Mouse (Mus musculus) bone marrow, adult 2 months (tissue): ENCODE data around the gene Col4a1. TPM values are rescaled to one million over a fixed set of nuclear protein-coding genes. Genes with fewer than 3 reads are reported as not detected.
A peak's percentile ranks its signal among the peaks of the same experiment; 100 is the strongest.

Source experiments
- H3K27ac ChIP-seq: fragments of 200-500 bp; 2 replicates; pipeline ENCODE4 v1.5.1; 2012; ENCODE audit warnings: low read depth, mild to moderate bottlenecking, control low read depth, inconsistent platforms, low read length; ENCODE audit not compliant: control insufficient read depth, poor library complexity, insufficient read depth
- H3K4me1 ChIP-seq: fragments of 200-500 bp; 2 replicates; pipeline ENCODE4 v1.6.1; 2011; ENCODE audit warnings: low read length; ENCODE audit not compliant: control insufficient read depth, insufficient read depth
- H3K4me3 ChIP-seq: fragments of 200-500 bp; replicated peaks from 2 replicates; pipeline ENCODE3; 2011; ENCODE audit warnings: mild to moderate bottlenecking, low read depth, low read length, control low read depth; ENCODE audit not compliant: control insufficient read depth
- CTCF ChIP-seq: fragments of 200-500 bp; IDR thresholded peaks from 2 replicates; pipeline ENCODE4 v1.5.1; 2011; ENCODE audit warnings: low read length, control low read depth; ENCODE audit not compliant: control insufficient read depth, insufficient read depth
- POLR2A ChIP-seq: fragments of 200-500 bp; IDR thresholded peaks from 2 replicates; pipeline ENCODE4 v1.6.1; 2011; ENCODE audit warnings: low read depth, mild to moderate bottlenecking, control low read depth, low read length, borderline replicate concordance; ENCODE audit not compliant: control insufficient read depth
- WGBS: fragments of 180-500 bp; shearing (Covaris S2); methylation state at CpG from one replicate; pipeline ENCODE4 v1.1.7; 2018; 5-methylcytosine and 5-hydroxymethylcytosine counted together
- polyA plus RNA-seq: library from polyadenylated mRNA; stranded (reverse); fragments of >200 nt; gene quantifications from 2 replicates; pipeline ENCODE4 v1.2.4, GENCODE M21; 2011; ENCODE audit warnings: low replicate concordance; ENCODE audit not compliant: missing spikeins, insufficient read depth, insufficient read length

Col4a1 gene
- polyA plus RNA-seq, 1 experiment = 6.7 TPM

DNA sequence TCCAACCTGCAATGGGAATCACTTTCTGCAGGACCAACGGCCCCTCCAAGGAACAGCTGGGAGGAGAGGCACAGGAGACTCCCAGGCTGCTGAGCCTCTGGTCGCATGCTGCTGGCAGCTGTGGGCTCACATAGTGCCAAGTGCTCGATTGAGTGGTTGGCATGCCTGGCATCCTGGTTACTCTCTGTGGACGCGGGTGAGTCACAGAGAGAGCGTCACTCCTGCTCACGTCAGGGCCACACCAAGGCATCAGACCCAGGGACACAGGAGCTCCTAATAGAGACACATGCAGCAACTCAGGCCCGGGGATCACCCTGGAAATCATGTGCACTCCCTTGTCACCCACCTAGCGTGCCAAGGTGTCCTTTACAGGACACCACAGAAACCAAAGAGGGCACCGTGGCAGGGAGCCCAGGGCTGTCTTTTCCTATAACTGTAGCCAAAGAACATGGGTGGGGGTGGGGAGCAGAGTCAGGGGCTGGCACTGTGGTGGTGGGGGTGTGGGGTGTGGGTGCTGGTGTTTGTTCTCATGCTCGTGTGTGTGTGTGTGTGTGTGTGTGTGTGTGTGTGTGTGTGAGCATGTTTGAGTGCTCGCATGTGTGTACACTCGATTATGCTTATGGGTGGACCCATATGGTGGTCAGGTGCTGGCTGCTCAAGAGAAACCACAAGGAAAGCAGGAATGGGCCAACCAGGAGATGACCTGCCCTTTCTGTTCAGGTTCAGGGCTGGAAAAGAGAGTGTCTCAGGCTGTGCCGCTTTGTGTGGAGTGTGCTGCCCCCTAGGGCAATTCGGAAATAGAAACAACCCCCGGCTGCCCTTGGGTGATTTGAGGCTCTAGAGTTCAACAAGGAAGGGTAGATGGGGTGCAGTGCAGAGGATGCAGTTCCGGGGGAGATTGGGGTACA is 139.1 kb downstream of the Col4a1 start:
- Histone ChIP-seq H3K4me1 (no peaks in the 10 kb centered on the region; the same call in 1 of the 2 replicates), H3K4me3 (no peak overlapping the region), H3K27ac (no peak overlapping the region)
- 44% methylated on average over 17 of the region's 17 CpGs for WGBS
- TF ChIP-seq POLR2A (no peak), CTCF (peak; percentile 69)

DNA sequence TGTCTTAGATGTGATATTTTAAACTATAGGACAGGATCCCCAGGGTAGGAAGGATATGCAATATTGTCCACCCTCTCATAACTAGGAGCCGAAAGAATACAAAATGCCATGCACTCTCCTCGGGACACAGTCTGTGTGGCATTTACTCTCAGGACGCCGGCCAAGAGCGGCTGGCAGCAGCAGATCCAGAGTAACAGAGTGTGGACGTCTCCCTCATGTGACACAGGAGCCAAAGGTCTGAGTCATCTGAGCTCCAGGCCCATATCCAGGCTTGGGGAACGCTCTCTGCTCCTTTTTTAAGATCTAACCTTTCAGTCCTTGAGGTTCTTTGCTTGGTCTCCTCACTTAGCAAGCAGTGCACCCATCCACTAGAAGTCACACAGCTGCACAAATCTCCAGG is 141.1 kb downstream of the Col4a1 start:
- Histone ChIP-seq H3K27ac (no peak overlapping the region), H3K4me1 (peaks cover 1% of the 10 kb centered on the region; the same call in 1 of the 2 replicates), H3K4me3 (no peak overlapping the region)
- TF ChIP-seq POLR2A (no peak), CTCF (no peak)
- WGBS = 85% methylated on average over 7 of the region's 7 CpGs

DNA sequence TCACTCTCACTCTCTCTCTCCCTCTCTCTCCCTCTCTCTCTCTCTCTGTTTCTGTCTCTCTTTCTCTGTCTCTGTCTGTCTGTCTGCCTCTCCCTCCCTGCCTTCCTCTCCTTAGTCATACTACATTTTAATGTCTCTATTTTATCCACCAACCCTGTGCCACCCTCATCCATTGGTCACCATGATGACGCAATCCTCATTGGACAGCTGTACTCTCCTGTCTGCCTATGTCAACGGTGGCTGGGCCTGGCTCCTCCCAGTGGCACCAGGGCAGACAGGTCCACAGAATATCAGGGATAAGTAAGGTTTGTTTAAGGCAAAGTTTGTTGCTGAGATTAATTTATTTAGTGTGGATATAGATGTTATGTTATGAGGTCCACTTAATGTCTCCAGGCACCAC is 143.2 kb downstream of the Col4a1 start:
- TF ChIP-seq POLR2A (no peak), CTCF (no peak)

DNA sequence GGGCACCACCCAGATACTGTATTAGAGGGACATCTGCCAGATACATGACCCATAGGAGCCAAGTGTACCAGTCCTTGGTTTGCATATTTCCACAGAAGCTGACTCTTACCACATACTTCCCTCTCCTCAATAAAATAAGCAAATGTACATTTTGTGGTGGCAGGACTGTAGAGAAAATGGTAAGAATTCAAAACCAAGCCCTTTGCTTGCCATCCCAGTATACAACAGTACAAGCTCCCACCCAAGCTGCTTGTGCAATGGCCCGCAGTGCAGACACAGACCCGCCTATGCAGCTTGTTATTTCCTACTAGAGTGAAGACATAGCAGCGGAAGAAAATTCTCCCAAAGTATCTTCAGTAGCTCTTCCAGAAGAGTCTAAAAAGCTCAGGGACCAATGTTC is 143.8 kb downstream of the Col4a1 start:
- Histone ChIP-seq H3K27ac (no peak overlapping the region), H3K4me1 (peaks cover 1% of the 10 kb centered on the region; the same call in 1 of the 2 replicates), H3K4me3 (no peak overlapping the region)
- TF ChIP-seq POLR2A (no peak), CTCF (no peak)
- 40% methylated on average over 3 of the region's 3 CpGs for WGBS

More for the DNA sequence above, 143.2 kb downstream of the Col4a1 start:
- H3K4me3 ChIP-seq = no peak overlapping the region
- no peak overlapping the region for H3K27ac ChIP-seq
- H3K4me1 ChIP-seq = peaks cover 1% of the 10 kb centered on the region; the same call in 1 of the 2 replicates
- WGBS = 49% methylated on average over 2 of the region's 2 CpGs

DNA sequence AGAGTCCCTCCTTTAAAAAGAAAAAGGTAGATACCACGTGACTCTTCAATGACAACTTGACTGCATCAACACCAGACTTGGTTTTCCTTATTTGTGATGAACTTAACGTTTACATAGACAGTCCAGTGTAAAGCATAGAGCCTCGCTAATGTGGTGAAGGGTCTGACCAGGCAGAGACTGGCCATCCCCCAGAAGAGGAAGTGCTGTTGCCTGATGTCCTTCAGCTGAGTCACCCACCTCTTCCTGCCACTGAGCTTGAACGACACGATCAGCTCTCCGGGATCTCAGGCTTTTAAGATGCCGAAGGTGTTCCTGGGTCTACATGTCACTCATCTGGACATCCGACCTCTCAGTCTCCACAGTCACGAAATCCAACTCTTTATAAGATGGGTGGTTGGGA is 144.7 kb downstream of the Col4a1 start:
- 18% methylated on average over 9 of the region's 9 CpGs for WGBS
- TF ChIP-seq POLR2A (no peak), CTCF (no peak)
- Histone ChIP-seq H3K4me3 (no peak overlapping the region), H3K4me1 (peaks cover 1% of the 10 kb centered on the region; the same call in 1 of the 2 replicates), H3K27ac (no peak overlapping the region)

DNA sequence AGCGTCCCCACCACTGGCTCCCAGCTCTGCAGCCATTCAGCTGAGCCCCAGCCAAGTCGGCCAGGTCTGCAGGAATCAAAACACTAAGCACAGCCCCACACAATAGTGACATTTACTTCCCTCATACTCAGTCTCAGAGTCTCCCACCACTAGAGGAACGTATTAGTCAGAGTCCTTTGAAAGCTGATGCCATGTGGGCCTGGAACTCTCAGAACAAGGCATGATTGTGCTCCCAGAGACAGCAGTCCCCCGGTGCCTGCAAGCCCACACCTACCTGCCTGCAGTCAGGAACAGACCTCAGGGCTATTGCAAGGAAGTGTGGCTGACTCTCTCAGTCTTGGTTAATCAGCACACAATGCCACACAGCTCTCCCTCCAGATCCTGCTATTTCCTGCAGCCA is 147.0 kb downstream of the Col4a1 start:
- peaks cover 1% of the 10 kb centered on the region; the same call in 1 of the 2 replicates for H3K4me1 ChIP-seq
- 26% methylated on average over 4 of the region's 4 CpGs for WGBS
- H3K4me3 ChIP-seq = no peak overlapping the region
- H3K27ac ChIP-seq = no peak overlapping the region
- TF ChIP-seq CTCF (no peak), POLR2A (no peak)

DNA sequence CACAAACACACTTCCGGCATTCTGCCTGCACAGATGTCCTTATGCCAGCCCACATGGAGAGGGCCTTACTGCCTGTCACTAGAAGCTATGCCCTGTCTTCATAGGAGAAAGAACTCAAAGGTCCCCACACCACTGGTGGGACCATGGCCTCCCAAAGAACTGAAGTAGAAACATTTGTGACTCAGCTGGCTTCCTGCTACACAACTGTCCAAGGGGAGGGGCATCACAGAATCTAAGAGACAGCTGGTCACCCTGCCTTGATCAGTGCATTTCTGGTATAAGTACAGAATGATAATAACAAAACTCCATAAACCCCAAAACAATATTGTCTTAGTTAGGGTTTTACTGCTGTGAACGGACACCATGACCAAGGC is 156.3 kb downstream of the Col4a1 start:
- Histone ChIP-seq H3K4me1 (no peaks in the 10 kb centered on the region), H3K4me3 (no peak overlapping the region), H3K27ac (no peak overlapping the region)
- TF ChIP-seq CTCF (no peak), POLR2A (no peak)
- 83% methylated on average over 2 of the region's 2 CpGs for WGBS

DNA sequence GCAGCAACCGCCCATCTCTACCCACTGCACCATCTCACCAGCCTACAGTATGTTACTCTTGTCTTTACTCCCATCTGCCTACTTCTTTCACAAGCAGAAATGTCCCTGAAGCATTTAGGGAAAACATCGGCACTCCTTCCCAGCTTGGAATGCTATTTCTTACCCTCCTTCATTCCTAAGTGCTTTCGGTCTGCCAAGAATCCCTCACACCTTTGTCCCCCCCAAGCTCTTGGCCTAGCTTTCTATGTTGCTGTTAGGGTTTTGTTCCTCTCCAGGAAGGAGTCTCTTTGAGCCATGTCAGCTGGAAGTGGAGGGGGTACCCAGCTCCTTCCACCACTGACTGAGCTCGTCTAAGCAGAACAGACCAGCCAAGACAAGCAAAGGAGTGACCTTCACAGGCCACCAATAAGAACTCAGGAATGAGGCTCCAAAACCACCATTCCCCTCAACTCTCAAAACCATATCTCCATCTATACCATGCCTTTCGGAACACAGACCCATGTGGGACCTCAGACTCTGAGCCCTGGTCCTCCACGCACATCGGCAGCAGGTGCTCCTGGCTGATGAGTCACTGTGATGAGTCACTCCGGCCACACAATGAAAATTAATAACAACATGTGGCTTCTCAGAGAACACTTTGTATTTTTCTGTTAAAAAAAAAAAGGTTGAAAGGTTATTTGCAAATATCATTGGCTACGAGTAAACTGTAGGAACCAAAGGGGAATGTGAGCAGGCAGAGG is 156.9 kb downstream of the Col4a1 start:
- TF ChIP-seq CTCF (no peak), POLR2A (no peak)
- Histone ChIP-seq H3K27ac (no peak overlapping the region), H3K4me3 (no peak overlapping the region), H3K4me1 (no peaks in the 10 kb centered on the region)
- 79% methylated on average over 9 of the region's 9 CpGs for WGBS
